Mouse (Mus musculus) small intestine, adult 2 months (tissue): ENCODE measurements around the gene Clybl.

Source experiments
- CTCF ChIP-seq: fragments of 200-500 bp; IDR thresholded peaks from 2 replicates; pipeline ENCODE4 v1.5.1; 2012; ENCODE audit warnings: low read depth, mild to moderate bottlenecking, control low read depth, inconsistent platforms, low read length, moderate library complexity, mixed read lengths; ENCODE audit not compliant: insufficient replicate concordance, insufficient read length; ENCODE audit errors: extremely low read depth
- POLR2A ChIP-seq: fragments of 200-500 bp; IDR thresholded peaks from 2 replicates; pipeline ENCODE4 v1.6.1; 2012; ENCODE audit warnings: low read depth, mild to moderate bottlenecking, control low read depth, inconsistent platforms, low read length, moderate library complexity

- no peak for TF ChIP-seq POLR2A
- no peak for TF ChIP-seq CTCF
Measured at GRCm38 (mm10) chr14:122300261-122300660, 118.8 kb downstream of the Clybl start.
